Mouse (Mus musculus): ENCODE data around the gene Cd2bp2.

- TF ChIP-seq CTCF (IDR thresholded peaks at IDR 0.05) (no peak), EP300 (IDR thresholded peaks at IDR 0.05) (no peak)
These were observed 30.0 kb downstream of the Cd2bp2 start for GRCm38 (mm10) chr7:127165607-127166493.
